Mouse (Mus musculus) brain, adult 10 weeks (tissue): ENCODE data around the gene Nkx1-1. TPM values are rescaled to one million over a fixed set of nuclear protein-coding genes. Genes with fewer than 3 reads are reported as not detected.

Source experiments
- polyA plus RNA-seq: library from polyadenylated mRNA; stranded (reverse); fragments of 350-450 nt; fragmentation: Illumina TruSeq; extraction: RNeasy Lipid Tissue Mini Kit (QIAGEN cat#74804); gene quantifications from one replicate; pipeline ENCODE4 v1.2.3, GENCODE M21; 2015; ENCODE audit warnings: low read depth, low replicate concordance

Nkx1-1 gene
- not detected for polyA plus RNA-seq

DNA sequence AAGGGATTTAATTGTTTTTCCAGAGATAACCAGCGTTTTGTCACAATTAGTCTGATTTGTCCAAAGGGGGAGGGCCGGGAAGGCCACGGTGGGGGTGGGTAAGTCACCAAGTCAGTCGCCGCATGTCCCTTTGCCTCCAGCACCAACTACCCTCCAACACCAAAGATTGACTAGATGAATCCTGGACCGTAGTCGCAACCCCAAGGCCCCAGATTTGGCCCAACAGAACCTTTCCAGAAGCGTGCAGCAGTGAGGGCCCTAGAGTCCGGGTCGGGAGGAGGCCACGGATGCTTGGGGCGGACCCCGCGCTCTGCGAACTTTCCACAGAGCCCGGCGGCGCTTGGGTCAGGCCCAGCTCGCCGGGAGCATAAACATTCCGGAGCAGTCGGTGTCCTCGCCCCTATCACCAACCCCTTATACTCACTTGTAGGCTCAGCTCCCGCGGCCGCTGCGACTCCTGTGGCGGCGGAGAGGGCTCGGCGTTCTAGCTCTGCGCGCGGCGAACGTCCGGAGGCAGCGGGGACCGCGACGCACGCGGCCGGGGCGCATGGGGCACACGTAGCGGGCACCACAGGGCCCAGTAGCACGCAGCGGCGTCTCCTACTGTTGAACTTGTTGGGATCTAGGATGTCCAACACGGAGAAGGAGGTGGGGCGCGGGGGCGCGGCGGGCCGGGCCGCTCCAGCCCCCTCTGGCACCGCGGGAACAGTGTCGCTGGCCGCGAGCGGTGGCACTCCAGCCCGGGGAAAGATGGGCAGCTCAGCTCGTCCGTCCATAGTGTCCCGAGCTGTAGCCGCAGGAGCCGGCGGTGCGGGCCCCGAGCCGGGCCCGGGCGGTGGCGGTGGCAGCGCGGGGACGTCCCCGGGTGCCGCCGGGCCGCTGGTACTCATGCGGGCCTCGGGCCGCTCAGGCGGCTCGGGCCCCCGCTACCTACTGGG lies at the start of gene Nkx1-1:
TSS of gene Nkx1-1 (minus strand) at position 776 of the 938 bp plus-strand sequence.

Other genes starting within 250 kb of the Nkx1-1 start
- 0.74 TPM for gene Spon2, start 215.5 kb downstream of the Nkx1-1 start, polyA plus RNA-seq
- 212 TPM for gene Ctbp1, start 159.0 kb downstream of the Nkx1-1 start, polyA plus RNA-seq
- 101 TPM for gene Maea, start 98.5 kb downstream of the Nkx1-1 start, polyA plus RNA-seq
- gene Uvssa, start 55.4 kb downstream of the Nkx1-1 start, polyA plus RNA-seq, result 4.1 TPM
- gene Fam53a, start 195.7 kb upstream of the Nkx1-1 start, polyA plus RNA-seq, result 25.0 TPM
- 0.43 TPM for gene Gm9903, start 195.9 kb upstream of the Nkx1-1 start, polyA plus RNA-seq
- 34.5 TPM for gene Slbp, start 218.6 kb upstream of the Nkx1-1 start, polyA plus RNA-seq
- 6.2 TPM for gene Tacc3, start 224.2 kb upstream of the Nkx1-1 start, polyA plus RNA-seq
- gene Tmem129, start 224.4 kb upstream of the Nkx1-1 start, polyA plus RNA-seq, result 31.7 TPM